Mouse (Mus musculus) testis, postnatal 14 days (tissue): ENCODE data around the gene Wdr25.

Experiments
- DNase-seq: peaks from one replicate; pipeline ENCODE4 v3.0.0; 2021; ENCODE audit warnings: low spot score

Wdr25 gene

GRCm38 (mm10) chr12:108937506-108937905, 44.1 kb downstream of the Wdr25 start:
- no peak for DNase-seq

- DNase-seq, result no peak
Observed at GRCm38 (mm10) chr12:108938844-108939243, 45.4 kb downstream of the Wdr25 start.

- DNase-seq, result no peak
Observed at GRCm38 (mm10) chr12:108939317-108939716, 45.9 kb downstream of the Wdr25 start.

GRCm38 (mm10) chr12:108940255-108940654, 46.8 kb downstream of the Wdr25 start:
- DNase-seq, result no peak

GRCm38 (mm10) chr12:108941282-108941681, 47.9 kb downstream of the Wdr25 start:
- DNase-seq, result no peak

- DNase-seq, result no peak
Observed at GRCm38 (mm10) chr12:108942203-108942923, 48.9 kb downstream of the Wdr25 start.

GRCm38 (mm10) chr12:108953011-108953550, 59.6 kb downstream of the Wdr25 start:
- DNase-seq, result no peak

GRCm38 (mm10) chr12:108953838-108954237, 60.4 kb downstream of the Wdr25 start:
- no peak for DNase-seq

GRCm38 (mm10) chr12:108954456-108954855, 61.0 kb downstream of the Wdr25 start:
- DNase-seq, result no peak

- no peak for DNase-seq
Observed at GRCm38 (mm10) chr12:108958483-108958882, 65.1 kb downstream of the Wdr25 start.

- DNase-seq, result no peak
Observed at GRCm38 (mm10) chr12:108958991-108959638, 65.7 kb downstream of the Wdr25 start.

- no peak for DNase-seq
Observed at GRCm38 (mm10) chr12:108959639-108960219, 66.3 kb downstream of the Wdr25 start.

- DNase-seq, result peak; percentile 52
Observed at GRCm38 (mm10) chr12:108960225-108960624, 66.8 kb downstream of the Wdr25 start.

- DNase-seq, result no peak
Observed at GRCm38 (mm10) chr12:108967631-108968030, 74.2 kb downstream of the Wdr25 start.

GRCm38 (mm10) chr12:108968031-108968430, 74.6 kb downstream of the Wdr25 start:
- no peak for DNase-seq

- DNase-seq, result no peak
Observed at GRCm38 (mm10) chr12:108971446-108971845, 78.0 kb downstream of the Wdr25 start.

- DNase-seq, result no peak
Observed at GRCm38 (mm10) chr12:108972234-108972633, 78.8 kb downstream of the Wdr25 start.

GRCm38 (mm10) chr12:108979977-108980376, 86.5 kb downstream of the Wdr25 start:
- DNase-seq, result no peak

- no peak for DNase-seq
Observed at GRCm38 (mm10) chr12:108981941-108982683, 88.7 kb downstream of the Wdr25 start.

- DNase-seq, result no peak
Observed at GRCm38 (mm10) chr12:108982684-108982960, 89.2 kb downstream of the Wdr25 start.

GRCm38 (mm10) chr12:108983496-108983895, 90.1 kb downstream of the Wdr25 start:
- DNase-seq, result no peak

GRCm38 (mm10) chr12:108984471-108984870, 91.0 kb downstream of the Wdr25 start:
- DNase-seq, result no peak

GRCm38 (mm10) chr12:108985025-108985424, 91.6 kb downstream of the Wdr25 start:
- DNase-seq, result no peak
